Mouse (Mus musculus) liver, embryonic 14.5 days (tissue): ENCODE data around the gene Srgap2. TPM values are rescaled to one million over a fixed set of nuclear protein-coding genes. Genes with fewer than 3 reads are reported as not detected.

Source experiments
- ATAC-seq: fragments of 200-750 bp; cut with Nextera tagmentation; 2 replicates; pipeline ENCODE4 v1.8.0; 2017; ENCODE audit warnings: moderate number of reproducible peaks, mild to moderate bottlenecking, moderate library complexity; ENCODE audit not compliant: insufficient read depth
- DNase-seq, 3 experiments: peaks; one replicate each; pipeline ENCODE4 v3.0.0-alpha.2; 2012 to 2013; ENCODE audit warnings: low read depth in 3 of 3, low spot score in 3 of 3
- H3K27ac ChIP-seq: fragments of 300-500 bp; sonication (generic); 2 replicates; pipeline ENCODE4 v1.5.1; 2014; ENCODE audit warnings: moderate library complexity, mild to moderate bottlenecking, control low read depth, inconsistent platforms
- H3K27me3 ChIP-seq: fragments of 300-500 bp; sonication (generic); 2 replicates; pipeline ENCODE4 v1.6.1; 2014; ENCODE audit warnings: mild to moderate bottlenecking, low read length, moderate library complexity; ENCODE audit not compliant: control insufficient read depth, insufficient read depth
- H3K36me3 ChIP-seq: fragments of 300-500 bp; sonication (generic); replicated peaks from 2 replicates; pipeline ENCODE4 v1.6.1; 2014; ENCODE audit warnings: low read depth; ENCODE audit not compliant: control insufficient read depth, insufficient read depth
- H3K4me1 ChIP-seq, 2 experiments: fragments of 200-500 bp in 1 of 2; fragments of 300-500 bp in 1 of 2; sonication (generic) in 1 of 2; replicated peaks; 2 replicates each; pipeline ENCODE4 v1.6.1; 2012 to 2014; ENCODE audit warnings: antibody characterized with exemption in 1 of 2, inconsistent platforms in 1 of 2, low read length in 1 of 2; ENCODE audit not compliant: control insufficient read depth in 2 of 2, insufficient read depth in 2 of 2
- H3K4me2 ChIP-seq: fragments of 300-500 bp; sonication (generic); 2 replicates; pipeline ENCODE4 v1.6.1; 2014; ENCODE audit warnings: low read depth, mild to moderate bottlenecking, control low read depth, moderate library complexity
- H3K4me3 ChIP-seq, 2 experiments: fragments of 200-500 bp in 1 of 2; fragments of 300-500 bp in 1 of 2; sonication (generic) in 1 of 2; 2 replicates each; pipeline ENCODE4 v1.5.1; 2012 to 2014; ENCODE audit warnings: low read depth in 2 of 2, low read length in 2 of 2, mild to moderate bottlenecking in 2 of 2, control low read depth in 1 of 2, inconsistent platforms in 1 of 2, moderate library complexity in 1 of 2; ENCODE audit not compliant: insufficient read depth in 1 of 2
- H3K9ac ChIP-seq: fragments of 300-500 bp; sonication (generic); replicated peaks from 2 replicates; pipeline ENCODE4 v1.6.1; 2014; ENCODE audit warnings: mild to moderate bottlenecking, control low read depth, moderate library complexity
- H3K9me3 ChIP-seq: fragments of 300-500 bp; sonication (generic); 2 replicates; pipeline ENCODE4 v1.6.1; 2016; ENCODE audit warnings: low read length, mixed read lengths; ENCODE audit not compliant: control insufficient read depth
- CTCF ChIP-seq: IDR thresholded peaks from 2 replicates; pipeline ENCODE4 v1.5.1; 2016; ENCODE audit warnings: antibody characterized with exemption, low read depth, control low read depth
- EP300 ChIP-seq: IDR thresholded peaks from 2 replicates; pipeline ENCODE4 v1.6.1; 2016; ENCODE audit warnings: antibody characterized with exemption, low read depth
- whole genome bisulfite sequencing: fragments of 180-500 bp; shearing (Covaris S2); extraction: QIAGEN DNeasy Blood & Tissue Kit; methylation state at CpG from one replicate; pipeline ENCODE4 v1.1.7; 2014; ENCODE audit not compliant: insufficient replicate concordance; 5-methylcytosine and 5-hydroxymethylcytosine counted together
- polyA plus RNA-seq, 2 experiments: library from polyadenylated mRNA; depleted of rRNA in 1 of 2; stranded (reverse) in 1 of 2; unstranded in 1 of 2; fragments of >200 nt; fragmentation: Nextera tagmentation in 1 of 2; extraction: Ambion mirVana in 1 of 2; gene quantifications; 2 replicates each; pipeline versions ENCODE4 v1.2.1 to v1.2.3; 2012 to 2014

Srgap2 gene
- polyA plus RNA-seq, 2 experiments = 3.9 to 4.9 TPM

DNA sequence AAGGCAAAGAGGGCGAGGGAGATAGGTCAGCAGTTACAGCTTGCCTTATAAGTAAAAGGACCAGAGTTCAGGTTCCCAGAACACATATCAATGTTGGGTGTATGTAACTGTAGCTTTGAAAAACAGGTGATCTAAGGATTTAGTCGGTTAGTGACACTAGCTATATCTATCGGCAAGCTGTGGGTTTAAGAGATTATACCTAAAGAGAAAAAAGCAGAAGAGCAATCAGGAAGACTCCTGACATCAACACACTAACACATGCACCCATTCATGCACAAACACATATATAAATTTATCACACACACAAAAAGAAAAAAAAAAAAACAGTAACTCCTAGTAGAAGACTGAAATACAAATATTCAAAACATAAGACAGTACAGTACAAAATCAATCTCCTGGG, 10.6 kb downstream of the Srgap2 start:
- Histone ChIP-seq H3K4me1 (0 out of 4 replicates have a peak, but pooled peaks cover 0 to 1% of the 10 kb centered on the region in 2 experiments), H3K9me3 (no peaks in the 10 kb centered on the region), H3K9ac (no peak overlapping the region), H3K36me3 (no peaks in the 10 kb centered on the region), H3K27me3 (no peaks in the 10 kb centered on the region), H3K4me2 (no peak overlapping the region), H3K4me3 (no peak overlapping the region), H3K27ac (no peak overlapping the region)
- DNase-seq (no peak), ATAC-seq (no peak)
- WGBS = 60% methylated on average over 3 of the region's 3 CpGs
- TF ChIP-seq EP300 = no peak
- no peak for TF ChIP-seq CTCF

DNA sequence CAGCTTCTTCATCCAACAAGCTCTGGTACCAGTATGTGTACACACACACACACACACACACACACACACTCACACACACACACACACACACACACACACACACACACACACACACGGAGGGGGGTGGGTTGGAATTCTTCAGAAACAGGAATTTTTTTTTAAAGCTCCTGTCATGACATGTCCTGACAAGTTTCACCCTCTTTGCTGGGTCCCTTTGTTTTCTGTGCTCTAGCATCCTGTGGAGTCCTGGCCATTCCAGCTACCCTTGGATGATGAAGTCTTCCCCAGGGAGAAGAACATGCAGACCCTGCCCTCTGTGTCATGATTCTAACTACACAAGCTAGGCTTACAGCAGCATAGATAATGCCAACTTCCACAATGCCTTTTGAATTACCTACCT, 13.0 kb downstream of the Srgap2 start:
- Histone ChIP-seq H3K9me3 (no peaks in the 10 kb centered on the region), H3K4me2 (no peak overlapping the region)
- no peak for TF ChIP-seq CTCF
- TF ChIP-seq EP300 = no peak

DNA sequence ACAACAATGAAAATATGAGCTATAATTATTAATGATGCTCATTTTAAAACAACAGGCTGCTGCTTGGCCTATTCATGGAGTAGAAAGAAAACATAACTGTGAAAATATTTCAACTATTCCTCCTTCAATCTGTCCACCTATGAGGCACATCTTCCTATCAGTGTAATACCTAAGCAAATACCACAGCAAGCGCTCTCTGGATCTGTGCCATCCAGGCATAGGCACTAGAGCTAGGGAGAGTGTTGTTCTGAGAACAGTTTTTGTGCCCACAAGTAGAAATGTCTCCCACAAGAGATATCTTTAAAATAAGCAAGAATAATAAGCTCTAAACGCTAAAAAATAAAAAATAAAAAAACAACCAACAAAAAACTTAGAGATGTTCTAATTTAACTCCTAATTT, 14.0 kb downstream of the Srgap2 start:
- Histone ChIP-seq H3K4me2 (no peak overlapping the region), H3K36me3 (no peaks in the 10 kb centered on the region), H3K27me3 (no peaks in the 10 kb centered on the region), H3K27ac (no peak overlapping the region), H3K9ac (no peak overlapping the region), H3K9me3 (no peaks in the 10 kb centered on the region), H3K4me3 (no peak overlapping the region), H3K4me1 (0 out of 4 replicates have a peak, but pooled peaks cover 0 to 1% of the 10 kb centered on the region in 2 experiments)
- ATAC-seq = no peak
- 81% methylated on average over 2 of the region's 2 CpGs for WGBS
- TF ChIP-seq EP300 (no peak), CTCF (no peak)
- no peak for DNase-seq

More for the DNA sequence above, 13.0 kb downstream of the Srgap2 start:
- DNase-seq (no peak), ATAC-seq (no peak)
- Histone ChIP-seq H3K9ac (no peak overlapping the region), H3K4me1 (0 out of 4 replicates have a peak, but pooled peaks cover 0 to 1% of the 10 kb centered on the region in 2 experiments), H3K36me3 (no peaks in the 10 kb centered on the region), H3K27ac (no peak overlapping the region), H3K27me3 (no peaks in the 10 kb centered on the region), H3K4me3 (no peak overlapping the region)
- WGBS = 50% methylated on average over 1 of the region's 1 CpGs

DNA sequence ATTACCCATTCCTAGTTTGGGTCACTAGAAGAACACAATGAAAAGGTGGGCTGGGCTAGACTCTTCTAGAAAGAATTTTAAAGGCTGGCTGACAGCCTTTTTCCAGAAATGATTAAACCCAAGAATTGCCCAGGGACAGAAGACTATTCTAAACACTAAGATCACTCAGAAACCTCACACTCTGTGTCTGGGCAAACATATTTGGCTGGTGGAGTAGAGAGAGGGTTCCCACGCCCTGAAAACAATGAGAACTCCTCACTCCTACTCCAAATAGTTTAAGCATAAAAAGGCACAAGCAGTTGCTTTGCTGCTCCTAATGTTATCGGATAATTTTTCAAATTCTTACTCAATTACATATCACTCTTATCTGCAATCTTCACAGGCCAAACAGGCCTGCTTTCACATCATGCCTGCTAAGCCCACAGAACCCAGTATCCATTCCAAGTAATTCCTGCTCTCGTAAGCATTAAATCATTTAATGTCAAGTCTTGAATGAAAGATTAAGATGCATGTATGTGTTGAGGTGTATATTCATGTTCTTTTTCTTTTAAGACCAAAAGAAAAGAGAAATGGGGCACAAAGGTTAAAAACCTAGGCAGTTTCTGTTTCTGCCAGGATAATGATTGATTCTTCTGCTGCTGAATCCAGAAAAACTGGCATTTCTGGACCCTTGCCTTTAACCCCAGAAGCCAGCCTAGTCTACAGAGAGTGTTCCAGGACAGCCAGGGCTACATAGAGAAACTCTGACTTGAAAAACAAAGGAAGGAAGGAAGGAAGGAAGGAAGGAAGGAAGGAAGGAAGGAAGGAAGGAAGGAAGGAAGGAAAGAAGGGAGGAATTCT, 15.3 kb downstream of the Srgap2 start:
- DNase-seq = no peak
- no peaks in the 10 kb centered on the region for H3K36me3 ChIP-seq
- H3K4me1 ChIP-seq = 0 out of 4 replicates have a peak, but pooled peaks cover 0 to 1% of the 10 kb centered on the region in 2 experiments
- no peak overlapping the region for H3K4me3 ChIP-seq
- ATAC-seq = no peak
- H3K4me2 ChIP-seq = no peak overlapping the region
- no peaks in the 10 kb centered on the region for H3K27me3 ChIP-seq
- 59% methylated on average over 3 of the region's 3 CpGs for WGBS
- TF ChIP-seq EP300 (no peak), CTCF (no peak)
- H3K9me3 ChIP-seq = no peaks in the 10 kb centered on the region
- H3K9ac ChIP-seq = no peak overlapping the region
- no peak overlapping the region for H3K27ac ChIP-seq

DNA sequence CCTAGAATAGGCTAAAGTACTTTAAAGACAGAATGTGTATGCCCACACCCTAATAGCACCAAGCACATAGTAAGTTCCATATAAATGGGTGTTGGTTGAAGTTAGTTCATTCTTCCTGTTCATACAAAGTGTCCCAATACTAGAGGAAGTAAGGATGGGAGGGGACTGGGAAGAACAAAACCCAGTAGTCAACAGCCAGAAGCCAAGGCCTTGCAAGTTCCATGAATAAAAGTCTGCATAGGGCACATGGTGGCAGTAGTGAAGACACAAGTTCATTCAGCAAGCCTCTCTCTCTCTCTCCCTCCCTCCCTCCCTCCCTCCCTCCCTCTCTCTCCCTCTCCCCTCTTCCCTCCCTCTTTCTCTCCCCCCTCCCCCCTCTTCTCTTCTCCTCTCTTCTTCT, 16.0 kb downstream of the Srgap2 start:
- ATAC-seq (no peak), DNase-seq (no peak)
- Histone ChIP-seq H3K27ac (no peak overlapping the region), H3K4me3 (no peak overlapping the region), H3K4me2 (no peak overlapping the region), H3K36me3 (no peaks in the 10 kb centered on the region), H3K9ac (no peak overlapping the region), H3K9me3 (no peaks in the 10 kb centered on the region), H3K27me3 (no peaks in the 10 kb centered on the region), H3K4me1 (0 out of 4 replicates have a peak, but pooled peaks cover 0 to 1% of the 10 kb centered on the region in 2 experiments)
- TF ChIP-seq CTCF (no peak), EP300 (no peak)
